Mouse (Mus musculus): ENCODE measurements around the gene Taf10.

The Taf10 gene

GRCm38 (mm10) chr7:105721916-105722315, 22.2 kb downstream of the Taf10 start:
- no peak for DNase-seq (ENCODE audit: low spot score)

GRCm38 (mm10) chr7:105715366-105715765, 28.8 kb downstream of the Taf10 start:
- DNase-seq (ENCODE audit: low spot score), result no peak

GRCm38 (mm10) chr7:105708733-105709132, 35.4 kb downstream of the Taf10 start:
- DNase-seq (ENCODE audit: low spot score), result no peak

GRCm38 (mm10) chr7:105703816-105704215, 40.3 kb downstream of the Taf10 start:
- no peak for DNase-seq (ENCODE audit: low spot score)

- no peak for DNase-seq (ENCODE audit: low spot score)
These were observed 41.0 kb downstream of the Taf10 start for GRCm38 (mm10) chr7:105703184-105703583.

GRCm38 (mm10) chr7:105690875-105691274, 53.3 kb downstream of the Taf10 start:
- no peak for DNase-seq (ENCODE audit: low spot score)
